Mouse (Mus musculus): ENCODE results near the gene Grb2.

Grb2 gene

DNA sequence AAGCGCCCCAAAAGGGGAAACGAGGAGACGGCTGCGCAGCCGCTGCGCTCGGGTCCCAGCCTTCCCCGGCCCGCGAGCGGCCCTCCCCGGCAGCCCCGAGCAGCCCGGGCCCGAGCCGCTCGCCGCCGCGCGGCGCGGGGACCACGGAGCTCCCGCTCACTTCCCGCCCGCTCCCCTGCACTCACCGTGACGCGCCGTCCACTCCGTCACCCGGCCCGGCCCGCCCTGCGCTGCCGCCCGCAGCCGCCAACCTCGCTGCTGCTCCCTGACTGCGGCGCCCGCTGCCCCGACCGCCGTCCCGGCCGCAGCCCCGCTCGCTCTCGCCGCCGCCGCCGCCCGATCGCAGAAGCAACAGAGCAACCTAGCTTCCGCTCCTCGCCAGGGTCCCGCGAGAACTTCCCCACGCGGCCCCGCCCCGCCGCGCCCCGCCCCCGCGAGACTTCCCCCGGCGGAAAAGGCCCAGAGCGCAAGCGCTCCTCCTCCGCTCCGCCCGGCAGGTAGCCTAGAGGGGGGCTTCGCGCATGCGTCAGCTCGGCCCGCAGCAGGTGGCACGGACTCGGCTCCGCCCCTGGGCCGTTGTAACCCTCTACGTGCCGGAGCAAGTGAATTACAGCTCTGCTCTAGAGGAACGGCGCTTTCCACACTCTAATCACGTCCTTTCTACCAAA, at the start of gene Grb2:
TSS of gene Grb2 (minus strand) at position 389 of the 668 bp plus-strand sequence.
- DNase-seq = peak; percentile 96

DNA sequence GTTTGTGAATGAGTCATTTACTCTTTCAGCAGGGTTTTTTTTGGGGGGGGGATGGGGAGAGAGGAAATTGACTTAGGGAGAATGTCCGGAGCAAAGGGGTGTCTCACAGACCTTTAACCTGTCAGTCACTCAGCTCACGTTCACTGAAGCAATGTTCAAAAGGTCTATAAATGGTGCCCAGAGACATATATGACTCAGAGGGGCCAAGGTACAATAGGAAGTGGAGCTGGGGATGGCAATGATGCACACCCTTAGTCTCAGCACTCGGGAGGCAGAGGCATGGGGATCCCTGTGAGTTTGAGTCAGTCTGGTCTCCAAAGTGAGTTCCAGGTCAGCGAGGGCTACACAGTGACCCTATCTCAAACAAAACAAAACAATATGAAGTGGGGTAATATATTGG, 45.1 kb upstream of the Grb2 start:
- no peak for DNase-seq

GRCm38 (mm10) chr11:115752653-115753052, 44.3 kb upstream of the Grb2 start:
- DNase-seq = peak; percentile 50

GRCm38 (mm10) chr11:115751725-115752124, 43.3 kb upstream of the Grb2 start:
- DNase-seq = no peak

GRCm38 (mm10) chr11:115749834-115750233, 41.4 kb upstream of the Grb2 start:
- DNase-seq = no peak

DNA sequence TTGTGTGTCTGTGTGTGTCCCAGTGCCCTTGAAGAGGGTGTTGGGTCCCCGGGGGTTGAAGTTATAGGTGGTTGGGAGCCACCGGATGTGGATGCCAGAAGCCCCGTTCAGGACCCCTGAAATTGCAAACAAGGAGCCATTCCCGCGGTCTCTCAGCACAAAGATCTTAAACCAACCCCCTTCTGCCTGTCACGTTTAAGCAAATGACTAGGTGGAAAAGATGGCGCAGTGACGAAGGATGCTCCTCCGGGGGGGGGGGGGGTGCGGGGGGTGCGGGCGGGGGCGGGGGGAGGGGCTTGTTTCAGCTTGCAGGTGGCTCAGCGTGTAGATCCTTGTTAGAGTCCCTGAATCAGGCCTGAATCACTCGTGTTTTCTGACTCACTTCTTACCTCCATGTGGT, 39.0 kb upstream of the Grb2 start:
- DNase-seq = no peak

- peak; percentile 24 for DNase-seq
Observed at GRCm38 (mm10) chr11:115746762-115747161, 38.4 kb upstream of the Grb2 start.

DNA sequence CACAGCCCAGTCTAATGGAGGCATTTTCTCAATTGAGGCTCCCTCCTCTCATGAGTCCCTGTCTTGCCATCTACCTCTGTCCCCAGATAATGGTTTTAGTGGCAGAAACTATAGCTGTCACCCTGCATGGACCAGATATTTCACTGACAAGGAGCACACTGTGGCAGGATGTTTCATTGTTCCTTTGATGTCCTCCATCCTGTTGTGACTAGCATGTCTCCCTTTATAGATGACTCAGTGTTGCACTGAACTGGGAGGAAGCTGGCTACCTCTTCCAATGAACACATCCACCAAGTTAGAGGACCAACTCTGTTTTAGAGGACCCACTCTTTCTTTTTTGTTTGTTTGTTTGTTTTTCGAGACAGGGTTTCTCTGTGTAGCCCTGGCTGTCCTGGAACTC, 37.7 kb upstream of the Grb2 start:
- no peak for DNase-seq

DNA sequence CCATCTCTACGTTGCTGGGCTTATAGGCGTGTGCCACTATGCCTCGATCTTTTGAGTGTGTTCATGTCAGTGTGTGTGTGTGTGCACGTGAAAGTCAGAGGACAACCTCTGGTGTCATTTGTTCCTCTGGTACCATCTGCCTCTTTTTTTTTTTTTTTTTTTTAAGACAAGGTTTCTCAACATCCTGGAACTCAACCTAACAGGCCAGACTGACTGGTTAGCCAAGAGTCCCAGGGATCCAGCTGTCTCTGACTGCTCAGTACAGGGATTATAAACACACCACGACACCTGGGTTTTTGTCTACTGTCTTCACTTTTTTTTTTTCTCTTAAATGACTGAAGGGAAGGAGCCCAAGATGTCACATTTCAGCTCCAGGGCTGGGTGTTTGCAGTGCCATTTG, 36.0 kb upstream of the Grb2 start:
- no peak for DNase-seq

DNA sequence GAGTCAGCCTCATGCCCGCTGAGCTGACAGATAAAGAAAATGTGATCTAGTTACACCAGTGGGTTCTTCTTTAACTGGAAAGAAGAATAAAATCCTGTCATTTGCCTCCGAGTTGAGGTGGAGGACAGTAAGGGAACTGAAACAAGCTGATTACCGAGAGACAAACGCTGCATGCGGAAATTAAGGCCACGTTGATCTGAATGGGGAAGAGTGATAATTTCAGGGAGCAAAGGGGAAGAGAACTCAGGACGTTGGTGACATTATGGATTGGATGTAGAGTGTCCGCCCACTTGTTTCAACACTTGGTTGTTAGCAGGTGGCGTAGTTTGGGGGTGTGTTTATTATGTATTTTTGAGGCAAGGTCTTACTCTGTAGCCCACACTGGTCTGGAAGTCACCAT, 34.5 kb upstream of the Grb2 start:
- DNase-seq = no peak

- DNase-seq = peak; percentile 38
Observed at GRCm38 (mm10) chr11:115741070-115741469, 32.7 kb upstream of the Grb2 start.

DNA sequence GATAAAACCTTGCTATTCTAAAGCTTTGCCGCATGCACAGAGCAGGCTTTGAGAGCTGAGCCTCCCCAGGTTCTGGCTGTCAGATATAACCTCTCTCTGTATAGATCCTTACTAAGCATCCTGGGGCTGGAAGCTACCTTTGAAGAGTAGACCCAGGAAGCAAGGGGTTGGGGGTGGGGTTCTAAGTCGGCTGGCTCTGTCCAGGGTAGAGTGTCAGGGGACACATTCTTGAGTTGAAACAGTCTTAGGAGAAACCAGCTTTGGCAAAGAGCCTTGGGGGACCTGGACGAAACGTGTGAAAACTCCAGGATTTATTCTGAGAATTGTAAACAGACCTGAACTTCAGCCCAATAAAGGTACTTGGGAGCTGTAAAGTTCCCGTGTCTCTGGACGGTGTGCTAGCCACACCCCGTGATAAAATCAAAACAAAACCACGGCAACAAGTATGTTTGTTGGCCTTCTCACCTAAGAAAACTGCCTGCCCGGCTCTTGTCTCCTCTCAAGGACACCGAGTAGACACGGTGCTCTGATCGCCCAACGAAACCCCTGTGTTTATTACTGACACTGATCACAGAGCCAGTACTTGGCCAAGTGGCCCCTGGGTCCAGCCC, 30.0 kb upstream of the Grb2 start:
- peak; percentile 26 for DNase-seq

DNA sequence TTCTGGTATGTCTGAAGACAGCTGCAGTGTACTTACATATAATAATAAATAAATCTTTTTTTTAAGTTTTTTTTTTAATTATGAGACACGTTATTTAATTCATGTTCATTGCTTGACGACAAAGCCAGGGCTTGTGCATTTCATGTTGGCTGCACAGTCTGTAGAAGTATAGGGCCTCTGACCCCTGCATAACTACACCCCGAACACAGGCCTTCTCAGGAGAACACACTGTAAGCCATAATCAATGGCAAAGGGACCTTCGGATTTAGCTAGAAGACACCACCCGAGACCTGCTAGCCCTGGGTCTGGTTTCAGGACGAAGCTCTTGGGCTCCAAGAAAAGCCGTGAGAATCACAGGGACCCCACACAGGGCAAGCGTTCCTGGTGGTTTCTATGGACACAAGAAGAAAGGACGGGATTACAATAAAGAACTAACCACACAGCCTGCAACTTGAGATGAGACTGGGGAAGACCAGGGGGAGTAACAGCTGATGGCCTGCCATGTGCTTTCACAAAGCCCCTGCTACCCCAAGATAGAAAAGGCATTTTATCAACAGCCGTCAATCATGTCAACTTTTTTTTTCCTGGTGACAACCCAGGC, 29.3 kb upstream of the Grb2 start:
- no peak for DNase-seq

DNA sequence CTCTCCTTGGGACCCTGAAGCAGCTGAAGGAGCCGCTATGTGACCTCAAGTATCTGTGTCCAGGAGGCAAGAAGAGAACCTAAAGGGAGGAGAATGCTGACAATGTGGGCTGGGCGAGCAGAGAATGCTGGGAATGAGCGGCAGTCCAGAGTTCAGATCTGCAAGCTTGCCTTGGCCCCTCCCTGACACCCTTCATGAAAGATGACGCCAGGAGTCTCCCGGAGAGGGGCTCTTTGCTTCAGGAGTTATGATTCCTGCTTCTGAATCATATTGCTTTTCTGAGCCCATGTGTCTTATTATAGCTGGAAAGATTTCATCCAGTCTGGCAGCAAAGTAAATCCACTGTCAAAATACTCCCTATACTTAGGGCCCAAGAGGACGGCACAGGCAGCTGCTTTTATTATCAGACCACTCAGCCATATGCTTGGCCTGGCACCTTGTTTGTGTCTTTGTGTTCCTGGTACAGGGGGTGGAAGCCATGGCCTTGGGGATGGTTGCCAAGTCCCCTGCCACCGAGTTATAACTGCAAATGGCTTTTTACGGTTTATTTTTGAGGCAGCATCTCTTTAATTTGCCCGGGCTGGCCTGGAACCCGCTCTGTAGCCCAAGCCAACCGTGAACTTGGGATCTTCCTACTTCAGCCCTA, 25.8 kb upstream of the Grb2 start:
- DNase-seq = peak; percentile 61

DNA sequence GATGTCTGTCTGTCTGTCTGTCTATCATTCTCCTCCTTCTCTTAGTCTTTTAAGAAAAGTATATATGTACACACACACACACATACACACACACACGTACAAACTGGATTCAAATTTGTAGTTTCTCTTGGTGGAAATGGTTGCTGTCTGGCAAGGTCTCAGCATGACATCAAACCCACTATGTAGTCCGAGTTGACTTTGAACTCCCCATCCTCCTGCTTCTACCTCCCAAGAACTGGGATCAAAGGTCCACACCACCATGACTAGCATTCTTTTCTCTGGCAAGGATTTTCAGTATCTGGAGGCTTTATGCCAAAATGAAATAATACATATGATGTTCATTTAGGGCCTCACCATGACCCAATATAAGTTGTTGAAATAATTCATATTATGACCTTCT, 14.8 kb upstream of the Grb2 start:
- DNase-seq = peak; percentile 18

DNA sequence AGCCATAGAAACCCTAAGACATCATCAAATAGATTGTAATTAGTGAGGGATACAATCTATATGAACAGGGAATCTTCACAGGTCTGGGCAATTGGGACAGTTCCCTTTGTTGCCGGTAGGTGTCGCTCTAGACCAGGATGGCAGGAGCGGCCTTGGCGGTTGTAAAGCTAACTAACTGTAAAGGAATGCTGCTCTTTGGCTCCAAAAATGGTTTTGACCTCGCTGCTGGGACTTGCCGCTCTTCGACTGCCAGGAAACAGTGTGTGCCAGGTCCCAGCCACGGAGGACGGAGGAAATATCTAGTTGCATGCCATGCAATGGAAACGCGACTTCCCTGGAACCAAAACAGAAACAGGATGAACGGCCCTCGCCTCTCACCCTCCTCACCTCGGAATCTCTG, 14.2 kb upstream of the Grb2 start:
- DNase-seq = peak; percentile 86

- DNase-seq = peak; percentile 32
Observed at GRCm38 (mm10) chr11:115717660-115718390, 9.4 kb upstream of the Grb2 start.

GRCm38 (mm10) chr11:115716410-115717338, 8.3 kb upstream of the Grb2 start:
- DNase-seq = no peak

DNA sequence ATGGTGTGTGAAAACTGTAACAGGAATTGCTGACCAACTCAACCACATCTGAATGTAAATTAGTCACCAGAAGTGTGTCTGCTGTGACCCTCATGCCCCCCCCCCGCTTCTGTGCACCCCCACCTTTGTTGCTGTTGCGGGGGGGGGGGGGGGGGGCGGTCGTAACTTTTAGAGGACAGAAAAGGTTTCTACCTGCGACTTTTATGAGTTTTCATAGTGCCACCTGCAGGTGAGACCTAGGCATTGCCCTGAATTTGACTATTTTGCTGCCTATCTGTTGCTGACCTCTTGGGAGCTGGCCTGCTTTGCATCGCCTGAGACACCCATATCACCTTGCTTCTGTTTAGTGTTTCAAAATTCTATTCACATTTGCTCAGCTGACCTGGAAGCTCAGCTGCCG, 6.1 kb upstream of the Grb2 start:
- peak; percentile 67 for DNase-seq

DNA sequence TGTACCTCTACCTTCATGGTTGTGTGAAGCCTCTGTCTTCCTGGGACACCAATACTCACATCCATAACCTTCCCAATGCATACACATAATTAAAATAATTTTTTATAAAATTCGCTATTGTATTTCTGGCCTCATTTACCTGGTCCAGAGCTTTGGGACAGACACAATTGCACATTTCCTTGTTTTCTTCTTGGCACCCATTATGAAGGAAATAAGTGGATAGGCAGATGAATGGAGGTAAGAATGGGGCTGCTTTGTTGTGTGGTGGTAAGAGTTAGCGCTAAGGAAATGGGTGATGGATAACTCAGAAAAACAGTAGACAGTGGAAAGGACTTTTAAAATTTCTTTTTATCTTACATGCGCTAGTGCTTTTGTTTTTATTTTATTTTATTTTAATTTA, 5.0 kb upstream of the Grb2 start:
- DNase-seq = no peak

DNA sequence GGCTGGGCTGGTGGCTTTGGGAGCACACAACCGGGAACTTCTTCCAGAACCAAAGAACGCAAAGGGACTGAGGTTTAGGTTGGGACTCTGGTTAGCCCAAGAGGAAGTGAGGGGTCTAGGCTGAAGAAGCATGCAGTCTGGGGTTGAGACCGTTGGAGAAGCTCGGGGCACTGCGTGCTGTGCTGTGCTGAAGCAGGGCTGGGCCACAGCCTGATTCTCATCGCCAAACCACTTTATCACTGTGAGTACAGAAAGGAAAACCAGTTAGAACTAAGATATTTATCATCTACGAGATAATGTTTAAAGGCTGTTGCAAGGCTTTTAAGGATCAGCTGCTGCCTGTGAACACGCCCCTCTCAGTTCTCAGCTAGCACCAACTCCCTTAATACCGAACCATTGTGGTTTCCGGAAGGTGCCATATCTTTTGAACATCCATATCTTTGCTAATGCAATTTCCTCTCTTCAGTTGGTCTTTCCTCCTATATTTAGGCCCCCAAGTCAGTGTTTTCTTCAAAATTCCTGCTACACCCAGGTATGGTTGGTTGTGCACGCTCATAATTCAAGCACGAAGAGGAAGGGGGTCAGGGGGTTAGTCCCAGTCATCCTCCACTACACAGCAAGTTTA, 4.4 kb upstream of the Grb2 start:
- no peak for DNase-seq

DNA sequence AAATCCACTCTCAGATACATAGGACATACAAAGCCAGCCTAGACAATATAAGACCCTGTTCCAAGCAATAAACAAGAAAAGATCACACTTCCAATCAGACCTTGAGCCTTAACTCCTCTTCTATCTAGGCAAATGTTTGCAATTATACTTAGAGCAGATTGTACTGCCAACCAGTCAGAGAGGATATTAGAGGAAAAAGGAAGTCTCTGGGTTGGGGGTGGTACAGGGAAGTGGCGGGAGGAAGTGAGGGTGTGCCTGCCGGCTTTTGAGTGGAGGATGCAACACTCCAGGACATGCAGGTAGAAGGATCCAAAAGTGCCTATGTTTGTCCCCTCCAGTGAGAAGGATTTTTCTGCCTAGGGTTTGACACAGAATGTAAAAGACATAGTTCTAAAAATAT, 3.9 kb upstream of the Grb2 start:
- no peak for DNase-seq

Data from kidney, adult 18-20 months (tissue).